Mouse (Mus musculus): Measurements from ENCODE around the gene Reln.

DNA sequence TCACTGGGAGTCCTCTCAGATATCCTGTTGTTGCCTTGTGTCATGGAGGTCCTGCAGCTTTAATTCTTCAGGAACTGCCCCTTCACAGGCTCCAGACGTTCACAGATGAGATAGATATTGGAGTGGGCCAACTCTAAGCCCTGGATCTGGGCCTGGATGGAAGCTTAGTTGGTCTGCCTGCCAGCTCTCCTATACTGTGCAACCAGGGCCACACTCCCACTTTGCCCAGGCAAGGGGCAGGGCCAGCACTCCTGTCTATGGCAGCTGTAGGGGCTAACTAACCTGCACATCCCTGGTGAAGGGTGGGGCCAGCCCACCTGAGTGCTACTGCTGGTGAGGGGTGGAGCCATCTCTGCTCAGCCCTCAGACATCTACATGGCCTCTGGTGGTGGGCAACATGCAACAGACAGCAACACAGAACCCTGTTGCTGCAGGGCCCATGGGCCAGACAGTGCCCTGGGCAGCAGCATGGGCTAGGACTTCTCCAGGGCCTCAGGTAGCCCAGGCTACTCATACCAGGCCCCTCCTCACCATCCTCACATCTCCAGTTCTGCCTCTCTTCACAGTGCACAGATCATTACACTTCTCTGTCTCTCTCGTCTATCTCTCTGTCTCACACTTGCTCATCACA lies 63.9 kb downstream of the Reln start:
- TF ChIP-seq CTCF (IDR thresholded peaks at IDR 0.05; ENCODE audit: insufficient read depth, low read depth, low read length) (no peak), POLR2A (IDR thresholded peaks at IDR 0.05; ENCODE audit: insufficient read depth, low read depth, low read length) (no peak)
